Mouse (Mus musculus) right cerebral cortex, postnatal 36 days (tissue): ENCODE results near the gene Prg3.

Experiments used
- DNase-seq, 2 experiments: peaks; one replicate each; pipeline ENCODE4 v3.0.0; 2022; ENCODE audit warnings: low spot score in 2 of 2, mixed read lengths in 1 of 2

Prg3 gene

GRCm38 (mm10) chr2:85037047-85038026 lies 49.3 kb downstream of the Prg3 start, which contains the start of the genes Ssrp1 and P2rx3:
Gene Ssrp1, plus strand, starts transcription at chr2:85037234.
Gene P2rx3, minus strand, starts transcription at chr2:85037462.
- DNase-seq, result peak; percentile 87 to 88

- DNase-seq, result no peak
Observed at GRCm38 (mm10) chr2:85038336-85038735, 50.3 kb downstream of the Prg3 start.
